Mouse (Mus musculus) forebrain, embryonic 13.5 days (tissue): ENCODE results near the gene Calcoco1. TPM values are rescaled to one million over a fixed set of nuclear protein-coding genes. Genes with fewer than 3 reads are reported as not detected.

Source experiments
- ATAC-seq: fragments of 200-750 bp; cut with Nextera tagmentation; 2 replicates; pipeline ENCODE4 v1.8.0; 2017
- H3K27ac ChIP-seq: fragments of 300-500 bp; sonication (generic); 2 replicates; pipeline ENCODE4 v1.5.1; 2015; ENCODE audit warnings: inconsistent platforms, mild to moderate bottlenecking, moderate library complexity
- H3K27me3 ChIP-seq: fragments of 300-500 bp; sonication (generic); 2 replicates; pipeline ENCODE4 v1.6.1; 2015; ENCODE audit warnings: mild to moderate bottlenecking, inconsistent platforms
- H3K36me3 ChIP-seq: fragments of 300-500 bp; sonication (generic); 2 replicates; pipeline ENCODE4 v1.6.1; 2015; ENCODE audit warnings: mild to moderate bottlenecking, inconsistent platforms; ENCODE audit not compliant: poor library complexity, severe bottlenecking
- H3K4me1 ChIP-seq: fragments of 300-500 bp; sonication (generic); 2 replicates; pipeline ENCODE4 v1.6.1; 2015; ENCODE audit warnings: inconsistent platforms
- H3K4me2 ChIP-seq: fragments of 300-500 bp; sonication (generic); 2 replicates; pipeline ENCODE4 v1.6.1; 2015; ENCODE audit warnings: inconsistent platforms, mild to moderate bottlenecking, moderate library complexity
- H3K4me3 ChIP-seq: fragments of 300-500 bp; sonication (generic); 2 replicates; pipeline ENCODE4 v1.5.1; 2015; ENCODE audit warnings: mild to moderate bottlenecking, inconsistent platforms
- H3K9ac ChIP-seq: fragments of 300-500 bp; sonication (generic); 2 replicates; pipeline ENCODE4 v1.6.1; 2015; ENCODE audit warnings: mild to moderate bottlenecking, inconsistent platforms
- H3K9me3 ChIP-seq: fragments of 300-500 bp; sonication (generic); replicated peaks from 2 replicates; pipeline ENCODE4 v1.6.1; 2016; ENCODE audit warnings: inconsistent platforms
- WGBS: fragments of 180-500 bp; shearing (Covaris S2); methylation state at CpG from one replicate; pipeline ENCODE4 v1.1.7; 2015; 5-methylcytosine and 5-hydroxymethylcytosine counted together
- polyA plus RNA-seq: library from polyadenylated mRNA; unstranded; fragments of >200 nt; fragmentation: Nextera tagmentation; extraction: Ambion mirVana; gene quantifications from 2 replicates; pipeline ENCODE4 v1.2.1, GENCODE M21; 2015

Gene Calcoco1
- polyA plus RNA-seq, 1 experiment from 2014 or later, result 48.7 TPM

- Histone ChIP-seq H3K27me3 (peaks cover 62% of the 10 kb centered on the region), H3K4me1 (peaks cover 36% of the 10 kb centered on the region), H3K27ac (peak overlapping the region; percentile 85), H3K4me2 (peak overlapping the region; percentile 43), H3K4me3 (peak overlapping the region; percentile 15), H3K36me3 (no peaks in the 10 kb centered on the region), H3K9ac (peak overlapping the region; percentile 21), H3K9me3 (no peaks in the 10 kb centered on the region)
- ATAC-seq, result peak; percentile 68
- WGBS, result 12% methylated on average over 27 of the region's 36 CpGs
Observed at GRCm38 (mm10) chr15:102736127-102736944, 14.4 kb upstream of the Calcoco1 start.

- H3K4me1 ChIP-seq, result peaks cover 36% of the 10 kb centered on the region
- H3K36me3 ChIP-seq, result no peaks in the 10 kb centered on the region
- 19% methylated on average over 14 of the region's 14 CpGs for WGBS
- peak overlapping the region; percentile 85 for H3K27ac ChIP-seq
- no peaks in the 10 kb centered on the region for H3K9me3 ChIP-seq
- no peak overlapping the region for H3K4me2 ChIP-seq
- peaks cover 55% of the 10 kb centered on the region for H3K27me3 ChIP-seq
- no peak overlapping the region for H3K9ac ChIP-seq
- no peak overlapping the region for H3K4me3 ChIP-seq
- ATAC-seq, result 0 out of 2 replicates have a peak, but pooled peaks have one; percentile 2
Observed at GRCm38 (mm10) chr15:102735031-102735430, 13.1 kb upstream of the Calcoco1 start.

- peak overlapping the region; percentile 32; the same call in 1 of the 2 replicates for H3K27ac ChIP-seq
- H3K9me3 ChIP-seq, result no peaks in the 10 kb centered on the region
- H3K4me3 ChIP-seq, result no peak overlapping the region
- H3K36me3 ChIP-seq, result no peaks in the 10 kb centered on the region
- ATAC-seq, result no peak
- no peak overlapping the region for H3K9ac ChIP-seq
- H3K27me3 ChIP-seq, result peaks cover 48% of the 10 kb centered on the region
- H3K4me1 ChIP-seq, result peaks cover 36% of the 10 kb centered on the region
- H3K4me2 ChIP-seq, result no peak overlapping the region
- 86% methylated on average over 28 of the region's 28 CpGs for WGBS
Observed at GRCm38 (mm10) chr15:102733759-102734531, 12.0 kb upstream of the Calcoco1 start.

DNA sequence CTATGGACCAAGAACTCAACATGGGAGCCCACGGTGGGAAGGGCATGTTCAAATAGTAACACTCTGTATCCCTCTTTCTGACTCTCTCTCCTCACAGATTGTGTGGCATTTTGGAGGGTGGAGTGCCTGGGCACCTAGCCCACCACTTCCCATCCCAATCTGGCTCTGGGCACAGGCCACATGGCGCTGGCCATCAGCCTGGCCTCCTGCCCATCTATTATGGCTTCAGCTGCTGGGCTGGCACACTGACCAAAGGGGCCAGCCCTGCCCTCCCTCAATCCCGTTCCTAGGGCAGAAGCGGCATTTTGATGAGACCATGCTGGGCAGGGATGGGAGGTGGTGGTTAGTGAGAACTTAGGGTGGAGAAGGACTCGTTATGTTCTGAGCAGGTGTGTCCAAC is 11.3 kb upstream of the Calcoco1 start:
- Histone ChIP-seq H3K27ac (peak overlapping the region; percentile 32), H3K9me3 (no peaks in the 10 kb centered on the region), H3K4me2 (no peak overlapping the region), H3K4me3 (no peak overlapping the region), H3K27me3 (peaks cover 47% of the 10 kb centered on the region), H3K9ac (no peak overlapping the region), H3K4me1 (peaks cover 36% of the 10 kb centered on the region), H3K36me3 (no peaks in the 10 kb centered on the region)
- no peak; the same call in 1 of the 2 replicates for ATAC-seq
- 66% methylated on average over 5 of the region's 5 CpGs for WGBS

GRCm38 (mm10) chr15:102732406-102732805 is 10.4 kb upstream of the Calcoco1 start:
- no peak for ATAC-seq
- peaks cover 36% of the 10 kb centered on the region for H3K4me1 ChIP-seq
- H3K36me3 ChIP-seq, result no peaks in the 10 kb centered on the region
- 80% methylated on average over 6 of the region's 6 CpGs for WGBS
- H3K4me2 ChIP-seq, result no peak overlapping the region
- H3K9me3 ChIP-seq, result no peaks in the 10 kb centered on the region
- no peak overlapping the region for H3K4me3 ChIP-seq
- H3K27ac ChIP-seq, result peak overlapping the region; percentile 32
- peaks cover 39% of the 10 kb centered on the region for H3K27me3 ChIP-seq
- 0 out of 2 replicates have a peak overlapping the region, but pooled peaks have one; percentile 26 for H3K9ac ChIP-seq

GRCm38 (mm10) chr15:102727951-102728350 is 6.0 kb upstream of the Calcoco1 start:
- Histone ChIP-seq H3K9me3 (no peaks in the 10 kb centered on the region), H3K27me3 (peaks cover 8% of the 10 kb centered on the region; the same call in 1 of the 2 replicates), H3K36me3 (no peaks in the 10 kb centered on the region), H3K9ac (no peak overlapping the region), H3K4me3 (no peak overlapping the region), H3K27ac (no peak overlapping the region), H3K4me1 (0 out of 2 replicates have a peak, but pooled peaks cover 5% of the 10 kb centered on the region), H3K4me2 (no peak overlapping the region)
- ATAC-seq, result no peak
- 70% methylated on average over 2 of the region's 2 CpGs for WGBS

DNA sequence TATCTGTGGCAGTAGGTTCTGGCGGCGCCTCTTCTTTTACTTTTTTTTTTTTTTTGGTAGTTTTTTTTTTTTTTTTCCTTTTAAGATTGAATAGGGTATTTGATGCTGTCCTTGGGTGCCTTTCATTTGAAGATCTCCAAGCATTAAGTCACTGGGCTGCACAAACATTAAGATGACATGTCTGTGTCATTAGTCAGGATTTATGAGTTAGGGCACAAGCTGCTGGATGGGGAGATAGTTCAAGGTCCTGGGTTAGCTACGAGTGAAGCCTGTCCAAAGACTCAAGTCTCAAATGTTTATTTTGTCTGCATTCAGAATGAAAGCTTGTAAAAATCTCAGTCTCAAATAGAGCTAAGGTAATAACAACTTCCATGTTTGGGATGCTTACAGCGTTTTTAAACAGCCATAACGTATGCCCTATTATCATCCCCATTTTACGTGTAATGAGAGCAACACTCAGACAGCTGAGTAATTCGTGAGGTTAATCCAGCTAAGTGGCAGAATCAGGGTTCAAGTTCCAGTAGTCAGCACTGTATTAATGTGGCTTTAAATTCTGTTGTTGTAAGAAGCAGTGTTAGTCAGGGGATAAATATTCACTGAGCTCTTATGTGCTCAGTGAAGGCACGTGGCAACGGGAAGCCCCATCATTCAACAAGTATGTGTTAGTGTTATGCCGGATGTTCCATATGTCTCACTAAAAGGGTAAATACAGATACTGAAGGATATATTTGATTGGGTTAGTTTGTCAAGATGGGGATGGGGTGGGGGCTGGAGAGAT is 1.6 kb upstream of the Calcoco1 start:
- Histone ChIP-seq H3K4me2 (no peak overlapping the region), H3K9ac (no peak overlapping the region), H3K9me3 (no peaks in the 10 kb centered on the region), H3K27me3 (no peaks in the 10 kb centered on the region), H3K36me3 (peaks cover 9% of the 10 kb centered on the region; the same call in 1 of the 2 replicates), H3K4me1 (peaks cover 21% of the 10 kb centered on the region), H3K4me3 (no peak overlapping the region), H3K27ac (no peak overlapping the region)
- WGBS, result 84% methylated on average over 10 of the region's 10 CpGs
- ATAC-seq, result no peak

DNA sequence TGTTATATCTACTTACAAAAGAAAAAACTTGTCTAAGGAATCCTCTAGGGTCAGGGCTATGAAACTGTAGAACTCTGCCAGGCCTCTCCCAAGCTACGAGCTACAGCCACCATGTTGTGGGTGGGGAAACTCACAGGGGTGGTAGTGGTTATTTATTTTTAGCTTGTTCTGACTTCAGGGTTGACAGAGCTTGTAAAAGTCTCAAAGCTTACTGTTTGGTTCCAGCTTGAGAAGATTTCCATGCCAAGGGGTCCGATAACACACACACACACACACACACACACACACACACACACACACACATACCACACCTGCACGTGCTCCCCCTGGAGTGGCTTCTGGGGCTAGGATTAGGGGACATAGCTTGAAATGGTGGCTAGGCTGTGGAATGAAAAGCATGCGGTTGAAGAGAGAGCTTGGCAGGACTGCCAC is 538 bp upstream of the Calcoco1 start:
- H3K27ac ChIP-seq, result peak overlapping the region; percentile 40; the same call in 1 of the 2 replicates
- peaks cover 19% of the 10 kb centered on the region for H3K36me3 ChIP-seq
- peak; percentile 44 for ATAC-seq
- H3K4me3 ChIP-seq, result peak overlapping the region; percentile 68
- H3K4me2 ChIP-seq, result peak overlapping the region; percentile 82
- 0 out of 2 replicates have a peak overlapping the region, but pooled peaks have one; percentile 12 for H3K9ac ChIP-seq
- no peaks in the 10 kb centered on the region for H3K27me3 ChIP-seq
- 36% methylated on average over 4 of the region's 4 CpGs for whole genome bisulfite sequencing
- peaks cover 21% of the 10 kb centered on the region for H3K4me1 ChIP-seq
- H3K9me3 ChIP-seq, result no peaks in the 10 kb centered on the region

DNA sequence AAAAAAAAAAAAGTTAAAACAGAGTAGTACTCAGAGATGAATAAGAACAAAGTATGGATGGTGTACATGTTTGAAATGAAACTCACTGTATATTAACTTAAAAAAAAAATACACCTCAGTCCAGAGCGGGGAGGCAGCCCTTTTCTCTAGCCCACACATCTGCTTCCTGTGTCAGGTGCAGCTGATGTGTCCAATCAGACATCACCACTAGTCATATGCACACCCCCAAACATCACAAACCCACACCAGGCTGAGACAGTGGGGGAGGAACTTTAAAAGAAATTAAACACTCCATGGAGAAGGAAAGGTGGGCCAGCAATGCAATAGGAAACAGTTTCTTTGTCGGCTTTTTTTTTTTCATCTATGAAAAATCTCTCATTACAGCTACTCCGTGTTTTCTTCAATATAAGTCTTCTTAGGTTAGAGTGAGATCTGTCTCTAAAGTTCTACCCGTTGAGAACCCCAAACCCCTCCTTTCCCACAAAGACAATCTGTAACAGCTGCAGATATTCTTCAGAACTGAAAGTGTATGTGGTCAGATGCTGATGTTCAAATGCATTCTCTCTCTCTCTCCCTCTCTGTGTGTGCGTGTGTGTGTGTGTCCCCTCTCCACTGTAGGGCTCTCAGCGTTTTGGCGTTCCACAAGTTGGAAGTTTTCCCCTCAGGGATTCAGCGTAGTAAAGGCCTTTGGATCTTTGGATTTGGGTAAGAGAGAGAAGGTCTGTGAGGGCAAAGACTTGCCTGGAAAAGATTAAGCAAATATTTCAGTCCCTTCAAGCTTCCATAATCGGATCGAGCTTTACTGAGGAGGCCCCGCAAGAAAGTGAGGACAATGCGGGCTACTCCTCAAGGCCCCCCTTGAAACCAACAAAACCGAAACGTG is 721 bp downstream of the Calcoco1 start:
- Histone ChIP-seq H3K4me3 (peak overlapping the region; percentile 68), H3K36me3 (peaks cover 31% of the 10 kb centered on the region), H3K27ac (peak overlapping the region; percentile 8; the same call in 1 of the 2 replicates), H3K27me3 (no peaks in the 10 kb centered on the region), H3K9me3 (no peaks in the 10 kb centered on the region), H3K4me1 (peaks cover 21% of the 10 kb centered on the region), H3K4me2 (peak overlapping the region; percentile 82), H3K9ac (peak overlapping the region; percentile 68)
- 21% methylated on average over 14 of the region's 14 CpGs for WGBS
- peak; percentile 1; the same call in 1 of the 2 replicates for ATAC-seq

GRCm38 (mm10) chr15:102716132-102716531 is 5.8 kb downstream of the Calcoco1 start:
- WGBS, result 68% methylated on average over 12 of the region's 12 CpGs
- no peaks in the 10 kb centered on the region for H3K27me3 ChIP-seq
- no peak overlapping the region for H3K4me3 ChIP-seq
- H3K36me3 ChIP-seq, result peaks cover 80% of the 10 kb centered on the region
- H3K27ac ChIP-seq, result no peak overlapping the region
- peaks cover 14% of the 10 kb centered on the region for H3K4me1 ChIP-seq
- no peak for ATAC-seq
- H3K9me3 ChIP-seq, result no peaks in the 10 kb centered on the region
- H3K9ac ChIP-seq, result no peak overlapping the region
- no peak overlapping the region for H3K4me2 ChIP-seq
